Mouse (Mus musculus) forebrain, embryonic 14.5 days (tissue): ENCODE results near the gene Gm14137. TPM values are rescaled to one million over a fixed set of nuclear protein-coding genes. Genes with fewer than 3 reads are reported as not detected.

Experiments used
- ATAC-seq: fragments of 200-750 bp; cut with Nextera tagmentation; 2 replicates; pipeline ENCODE4 v1.8.0; 2017; ENCODE audit warnings: mild to moderate bottlenecking, moderate library complexity
- DNase-seq: peaks from one replicate; pipeline ENCODE4 v3.0.0-alpha.2; 2015; ENCODE audit warnings: low spot score
- H3K27ac ChIP-seq: fragments of 300-500 bp; sonication (generic); 2 replicates; pipeline ENCODE4 v1.5.1; 2014; ENCODE audit warnings: low read depth, mild to moderate bottlenecking, control low read depth, low read length, moderate library complexity
- H3K27me3 ChIP-seq: fragments of 300-500 bp; sonication (generic); replicated peaks from 2 replicates; pipeline ENCODE4 v1.6.1; 2014; ENCODE audit warnings: low read length, control low read depth, mixed read lengths; ENCODE audit not compliant: control insufficient read depth, insufficient read depth
- H3K36me3 ChIP-seq: fragments of 300-500 bp; sonication (generic); 2 replicates; pipeline ENCODE4 v1.6.1; 2014; ENCODE audit warnings: low read length, control low read depth; ENCODE audit not compliant: control insufficient read depth, insufficient read depth
- H3K4me1 ChIP-seq: fragments of 300-500 bp; sonication (generic); 2 replicates; pipeline ENCODE4 v1.6.1; 2014; ENCODE audit warnings: antibody characterized with exemption, low read length, control low read depth; ENCODE audit not compliant: control insufficient read depth, insufficient read depth
- H3K4me2 ChIP-seq: fragments of 300-500 bp; sonication (generic); 2 replicates; pipeline ENCODE4 v1.6.1; 2014; ENCODE audit warnings: mild to moderate bottlenecking, control low read depth, low read length
- H3K4me3 ChIP-seq: fragments of 300-500 bp; sonication (generic); 2 replicates; pipeline ENCODE4 v1.5.1; 2014; ENCODE audit warnings: low read depth, low read length, control low read depth
- H3K9ac ChIP-seq: fragments of 300-500 bp; sonication (generic); 2 replicates; pipeline ENCODE4 v1.6.1; 2014; ENCODE audit warnings: mild to moderate bottlenecking, low read length, control low read depth, moderate library complexity
- H3K9me3 ChIP-seq: fragments of 300-500 bp; sonication (generic); replicated peaks from 2 replicates; pipeline ENCODE4 v1.6.1; 2016; ENCODE audit warnings: low read length, control low read depth, mixed read lengths; ENCODE audit not compliant: control insufficient read depth
- WGBS: fragments of 180-500 bp; shearing (Covaris S2); extraction: QIAGEN DNeasy Blood & Tissue Kit; methylation state at CpG from one replicate; pipeline ENCODE4 v1.1.7; 2014; 5-methylcytosine and 5-hydroxymethylcytosine counted together
- polyA plus RNA-seq: library from polyadenylated mRNA; unstranded; fragments of >200 nt; fragmentation: Nextera tagmentation; extraction: Ambion mirVana; gene quantifications from 2 replicates; pipeline ENCODE4 v1.2.1, GENCODE M21; 2014

Gene Gm14137
- polyA plus RNA-seq, 1 experiment from 2014 or later: 0.48 TPM

- Histone ChIP-seq H3K4me1 (0 out of 2 replicates have a peak, but pooled peaks cover 9% of the 10 kb centered on the region), H3K27me3 (no peaks in the 10 kb centered on the region), H3K4me3 (peak overlapping the region; percentile 96), H3K36me3 (peaks cover 32% of the 10 kb centered on the region), H3K27ac (peak overlapping the region; percentile 60; the same call in 1 of the 2 replicates), H3K9me3 (no peaks in the 10 kb centered on the region), H3K9ac (peak overlapping the region; percentile 93), H3K4me2 (peak overlapping the region; percentile 89)
- ATAC-seq (no peak), DNase-seq (peak; percentile 13)
- WGBS: 8% methylated on average over 34 of the region's 34 CpGs
Measured at GRCm38 (mm10) chr2:119156081-119156680, 18.1 kb upstream of the Gm14137 start.

DNA sequence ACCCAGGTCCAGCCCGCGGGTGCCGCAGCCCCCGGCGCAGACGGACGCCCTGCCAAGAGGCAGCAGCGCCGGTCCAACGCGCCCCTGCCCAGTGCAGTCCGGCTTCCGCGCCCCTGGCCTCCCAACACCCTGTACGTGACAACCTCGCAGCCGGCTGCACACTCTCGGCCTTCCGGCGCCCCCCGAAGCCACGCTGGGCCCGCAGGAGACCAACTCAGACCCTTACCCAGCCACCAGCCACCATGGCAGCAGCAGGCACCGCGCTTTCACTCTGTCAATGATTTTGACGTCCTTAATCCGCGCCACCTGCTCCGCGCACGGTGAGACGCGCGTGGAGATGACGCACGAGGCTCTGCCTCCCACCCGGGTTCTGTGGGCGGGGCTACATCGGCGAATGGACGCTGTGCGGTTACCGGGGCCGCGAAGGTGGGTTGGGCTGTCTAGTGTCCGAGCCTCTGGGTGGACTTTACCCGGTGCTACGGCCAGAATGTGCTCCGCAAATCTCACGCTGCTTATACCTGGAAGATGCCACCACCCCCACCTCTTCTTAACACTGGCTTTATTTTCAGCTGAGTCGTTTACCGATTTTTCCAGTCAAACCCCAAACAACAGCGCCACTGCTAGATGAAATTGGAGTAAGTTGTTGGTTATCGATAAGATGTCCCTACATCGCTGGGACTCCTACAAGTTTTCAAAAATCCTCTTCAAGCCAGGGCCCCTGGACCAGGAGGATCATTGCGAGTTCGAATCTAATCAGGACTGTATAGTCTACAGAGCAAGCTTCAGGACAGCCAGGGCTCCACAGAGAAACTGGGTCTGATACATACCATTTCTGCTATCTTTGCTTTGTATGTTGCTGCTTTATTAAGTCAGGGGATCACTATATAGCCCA, 17.4 kb upstream of the Gm14137 start, which contains the start of gene Rmdn3:
Gene Rmdn3 (minus strand): TSS at position 354 of the 892 bp plus-strand sequence.
- under 1% methylated on average over 56 of the region's 57 CpGs for WGBS
- H3K4me2 ChIP-seq: peak within 1 kb of the TSS; percentile 89
- peak within 1 kb of the TSS; percentile 96 for H3K4me3 ChIP-seq
- no peaks in the 10 kb centered on the region for H3K27me3 ChIP-seq
- 0 out of 2 replicates have a peak, but pooled peaks cover 9% of the 10 kb centered on the region for H3K4me1 ChIP-seq
- ATAC-seq: peak; percentile 91
- peak; percentile 98 for DNase-seq
- H3K36me3 ChIP-seq: peaks cover 24% of the 10 kb centered on the region
- H3K27ac ChIP-seq: peak within 1 kb of the TSS; percentile 60
- no peaks in the 10 kb centered on the region for H3K9me3 ChIP-seq
- peak within 1 kb of the TSS; percentile 93 for H3K9ac ChIP-seq

GRCm38 (mm10) chr2:119157836-119158235, 16.5 kb upstream of the Gm14137 start:
- ATAC-seq (no peak), DNase-seq (no peak)
- Histone ChIP-seq H3K9ac (no peak overlapping the region), H3K36me3 (peaks cover 15% of the 10 kb centered on the region), H3K4me1 (0 out of 2 replicates have a peak, but pooled peaks cover 9% of the 10 kb centered on the region), H3K4me3 (no peak overlapping the region), H3K27ac (no peak overlapping the region), H3K9me3 (no peaks in the 10 kb centered on the region), H3K4me2 (no peak overlapping the region), H3K27me3 (no peaks in the 10 kb centered on the region)

DNA sequence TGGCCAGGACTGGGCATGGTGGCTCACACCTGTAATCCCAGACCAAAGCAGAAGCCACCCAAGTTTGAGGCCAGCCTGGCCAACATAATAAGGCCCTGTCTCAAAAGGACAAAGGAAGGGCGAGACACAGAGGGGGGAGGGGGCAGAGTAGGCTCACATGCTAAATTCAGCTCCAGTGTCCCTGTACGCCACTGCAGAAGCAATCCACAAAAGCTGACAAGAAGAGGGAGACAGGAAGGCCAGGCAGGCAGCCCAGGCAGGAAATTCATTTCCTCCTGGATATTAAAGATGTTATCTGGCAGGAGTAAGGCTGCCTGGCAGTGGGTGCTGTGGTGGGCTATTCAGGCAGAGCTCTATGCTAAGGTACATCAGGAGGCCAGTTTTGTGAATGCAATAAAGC, 13.1 kb upstream of the Gm14137 start:
- H3K4me2 ChIP-seq: no peak overlapping the region
- DNase-seq (no peak), ATAC-seq (no peak)
- WGBS: 13% methylated on average over 2 of the region's 2 CpGs
- no peak overlapping the region for H3K27ac ChIP-seq
- H3K4me1 ChIP-seq: 0 out of 2 replicates have a peak, but pooled peaks cover 2% of the 10 kb centered on the region
- H3K9me3 ChIP-seq: no peaks in the 10 kb centered on the region
- no peak overlapping the region for H3K4me3 ChIP-seq
- no peaks in the 10 kb centered on the region for H3K36me3 ChIP-seq
- H3K9ac ChIP-seq: no peak overlapping the region
- H3K27me3 ChIP-seq: peaks cover 6% of the 10 kb centered on the region; the same call in 1 of the 2 replicates

DNA sequence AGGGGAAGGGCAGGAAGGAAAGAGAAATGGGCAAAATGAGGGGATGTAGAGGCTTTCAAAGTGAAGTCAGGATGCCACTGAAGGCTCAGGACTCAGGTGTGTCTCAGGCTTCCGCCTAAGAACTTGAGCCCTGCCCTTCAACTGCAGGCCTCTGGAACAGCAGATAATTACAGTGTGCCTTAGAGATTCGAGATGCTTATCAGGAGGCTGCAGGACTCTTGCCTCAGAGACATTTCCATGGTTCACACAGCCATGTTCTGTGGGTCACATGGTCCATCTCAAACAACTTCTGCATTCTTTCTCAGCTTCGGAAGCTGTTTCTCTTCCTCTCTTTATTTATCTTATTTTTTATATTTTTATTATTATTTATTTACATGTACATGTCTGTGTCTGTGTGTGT, 11.2 kb upstream of the Gm14137 start:
- no peak for DNase-seq
- peaks cover 6% of the 10 kb centered on the region for H3K27me3 ChIP-seq
- WGBS: 74% methylated on average over 3 of the region's 3 CpGs

GRCm38 (mm10) chr2:119163999-119164398, 10.3 kb upstream of the Gm14137 start:
- DNase-seq (no peak), ATAC-seq (no peak)
- Histone ChIP-seq H3K27me3 (peaks cover 6% of the 10 kb centered on the region), H3K4me2 (no peak overlapping the region), H3K9ac (no peak overlapping the region), H3K36me3 (no peaks in the 10 kb centered on the region), H3K4me1 (peaks cover 11% of the 10 kb centered on the region), H3K27ac (no peak overlapping the region), H3K9me3 (no peaks in the 10 kb centered on the region), H3K4me3 (no peak overlapping the region)
- 92% methylated on average over 4 of the region's 4 CpGs for WGBS

More for the DNA sequence above, 11.2 kb upstream of the Gm14137 start:
- H3K9me3 ChIP-seq: no peaks in the 10 kb centered on the region
- H3K4me3 ChIP-seq: no peak overlapping the region
- H3K4me2 ChIP-seq: no peak overlapping the region
- no peaks in the 10 kb centered on the region for H3K36me3 ChIP-seq
- ATAC-seq: no peak
- no peak overlapping the region for H3K27ac ChIP-seq
- no peak overlapping the region for H3K9ac ChIP-seq
- H3K4me1 ChIP-seq: peaks cover 11% of the 10 kb centered on the region

DNA sequence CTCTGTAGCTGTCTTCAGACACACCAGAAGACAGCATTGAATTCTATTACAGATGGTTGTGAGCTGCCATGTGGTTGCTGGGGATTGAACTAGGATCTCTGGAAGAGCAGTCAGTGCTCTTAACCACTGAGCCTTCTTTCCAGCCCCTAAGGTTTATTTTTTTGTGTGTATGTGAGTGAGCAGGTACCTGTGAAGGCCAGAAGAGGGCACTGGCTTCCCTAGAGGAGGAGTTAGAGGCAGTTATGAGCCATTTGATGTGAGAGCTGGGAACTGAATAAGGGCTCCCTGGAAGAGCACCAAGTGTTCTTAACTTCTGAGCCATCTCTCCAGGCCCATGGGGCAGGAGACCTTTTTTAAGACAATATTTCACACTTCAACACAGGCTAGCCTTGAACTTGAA, 8.9 kb upstream of the Gm14137 start:
- no peak overlapping the region for H3K4me2 ChIP-seq
- ATAC-seq (no peak), DNase-seq (no peak)
- H3K27ac ChIP-seq: no peak overlapping the region
- peaks cover 6% of the 10 kb centered on the region for H3K27me3 ChIP-seq
- peaks cover 11% of the 10 kb centered on the region for H3K4me1 ChIP-seq
- H3K9ac ChIP-seq: no peak overlapping the region
- H3K9me3 ChIP-seq: no peaks in the 10 kb centered on the region
- no peak overlapping the region for H3K4me3 ChIP-seq
- no peaks in the 10 kb centered on the region for H3K36me3 ChIP-seq

- Histone ChIP-seq H3K27me3 (peaks cover 6% of the 10 kb centered on the region), H3K4me3 (peak within 1 kb of the TSS; percentile 48), H3K4me2 (peak within 1 kb of the TSS; percentile 99), H3K4me1 (peaks cover 11% of the 10 kb centered on the region), H3K9ac (peak within 1 kb of the TSS; percentile 58), H3K36me3 (no peaks in the 10 kb centered on the region), H3K9me3 (no peaks in the 10 kb centered on the region), H3K27ac (no peak within 1 kb of the TSS)
- peak; percentile 76 for DNase-seq
- under 1% methylated on average over 60 of the region's 60 CpGs for WGBS
- peak; percentile 80 for ATAC-seq
Measured at GRCm38 (mm10) chr2:119166901-119167865, 7.1 kb upstream of the Gm14137 start, which contains the start of gene Gchfr. TSS of gene Gchfr (plus strand) at chr2:119167773.
